Mouse (Mus musculus) midbrain, postnatal 0 days (tissue): ENCODE results near the gene Gramd2. TPM values are rescaled to one million over a fixed set of nuclear protein-coding genes. Genes with fewer than 3 reads are reported as not detected.

Experiments used
- polyA plus RNA-seq: library from polyadenylated mRNA; unstranded; fragments of >200 nt; fragmentation: Nextera tagmentation; extraction: Ambion mirVana; gene quantifications from 2 replicates; pipeline ENCODE4 v1.2.1, GENCODE M21; 2015
- total RNA-seq: library from RNA; depleted of rRNA; stranded (reverse); fragments of >200 nt; gene quantifications from 2 replicates; pipeline ENCODE4 v1.2.3, GENCODE M21; 2014; rRNA removed

The Gramd2 gene
- total and polyA plus RNA-seq, 2 experiments from 2014 or later: 5.2 to 12.1 TPM

Other genes with a start within 250 kb of the Gramd2 start
- 47.9 and 60.2 TPM in 2 replicates for gene Arih1, start 193.5 kb upstream of the Gramd2 start, total RNA-seq
- gene Arih1, start 193.5 kb upstream of the Gramd2 start, polyA plus RNA-seq: 7.9 and 8.1 TPM in 2 replicates
- 49.6 and 53.8 TPM in 2 replicates for gene Hexa, start 140.6 kb upstream of the Gramd2 start, total RNA-seq
- gene Hexa, start 140.6 kb upstream of the Gramd2 start, polyA plus RNA-seq: 43.6 and 48.4 TPM in 2 replicates
- gene Tmem202, start 140.3 kb upstream of the Gramd2 start, total RNA-seq: 0.99 and 2.3 TPM in 2 replicates
- 1.4 and 1.6 TPM in 2 replicates for gene Tmem202, start 140.3 kb upstream of the Gramd2 start, polyA plus RNA-seq
- gene Celf6, start 102.2 kb upstream of the Gramd2 start, total RNA-seq: 77.9 and 81.1 TPM in 2 replicates
- gene Celf6, start 102.2 kb upstream of the Gramd2 start, polyA plus RNA-seq: 47.3 and 59.6 TPM in 2 replicates
- gene Parp6, start 62.9 kb upstream of the Gramd2 start, total RNA-seq: 136 and 154 TPM in 2 replicates
- 170 and 187 TPM in 2 replicates for gene Parp6, start 62.9 kb upstream of the Gramd2 start, polyA plus RNA-seq
- gene Pkm, start 23.8 kb upstream of the Gramd2 start, total RNA-seq: 722 and 739 TPM in 2 replicates
- 780 and 851 TPM in 2 replicates for gene Pkm, start 23.8 kb upstream of the Gramd2 start, polyA plus RNA-seq
- 5.2 and 5.4 TPM in 2 replicates for gene Senp8, start 70.6 kb downstream of the Gramd2 start, total RNA-seq
- 5.1 and 5.2 TPM in 2 replicates for gene Senp8, start 70.6 kb downstream of the Gramd2 start, polyA plus RNA-seq
- gene Myo9a, start 70.8 kb downstream of the Gramd2 start, total RNA-seq: 38.3 and 68.5 TPM in 2 replicates
- 13.6 and 16.5 TPM in 2 replicates for gene Myo9a, start 70.8 kb downstream of the Gramd2 start, polyA plus RNA-seq